Mouse (Mus musculus): ENCODE data around the gene Gstt2. TPM values are rescaled to one million over a fixed set of nuclear protein-coding genes. Genes with fewer than 3 reads are reported as not detected.
A peak's percentile ranks its signal among the peaks of the same experiment; 100 is the strongest.
"Not testable (repeated sequence)": the region's sequence is repeated elsewhere in the genome, so short reads cannot be mapped to it uniquely, and the experiment has no call there.

The Gstt2 gene
- polyA plus RNA-seq, 1 experiment: 26.3 TPM

GRCm38 (mm10) chr10:75872025-75872914 is 35.0 kb upstream of the Gstt2 start:
- Histone ChIP-seq H3K36me3 (ENCODE audit: control insufficient read depth, insufficient read depth, low read length, poor library complexity, severe bottlenecking) (no peaks in the 10 kb centered on the region), H3K27ac (ENCODE audit: insufficient read depth, low read length) (peak overlapping the region; percentile 94), H3K9me3 (replicated peaks; ENCODE audit: control insufficient read depth, insufficient read depth, low read length, poor library complexity, severe bottlenecking) (no peaks in the 10 kb centered on the region), H3K4me1 (ENCODE audit: control insufficient read depth, insufficient read depth, low read length) (peaks cover 3% of the 10 kb centered on the region), H3K9ac (ENCODE audit: low read depth, poor library complexity, severe bottlenecking) (peak overlapping the region; percentile 75), H3K27me3 (ENCODE audit: control insufficient read depth, insufficient read depth, low read length, poor library complexity, severe bottlenecking) (no peaks in the 10 kb centered on the region), H3K4me3 (ENCODE audit: low read depth, low read length) (peak overlapping the region; percentile 95)
- TF ChIP-seq POLR2A (IDR thresholded peaks at IDR 0.05; ENCODE audit: insufficient read depth, low read length) (peak; percentile 19), EP300 (IDR thresholded peaks at IDR 0.05; ENCODE audit: insufficient read depth, low read depth, low read length) (no peak), CTCF (IDR thresholded peaks at IDR 0.05; ENCODE audit: low read depth, low read length) (no peak)

- Histone ChIP-seq H3K9me3 (replicated peaks; ENCODE audit: control insufficient read depth, insufficient read depth, low read length, poor library complexity, severe bottlenecking) (peaks cover 4% of the 10 kb centered on the region), H3K36me3 (ENCODE audit: control insufficient read depth, insufficient read depth, low read length, poor library complexity, severe bottlenecking) (peaks cover 26% of the 10 kb centered on the region), H3K27ac (ENCODE audit: insufficient read depth, low read length) (peak overlapping the region; percentile 43; the same call in 1 of the 2 replicates), H3K4me1 (ENCODE audit: control insufficient read depth, insufficient read depth, low read length) (peaks cover 9% of the 10 kb centered on the region), H3K27me3 (ENCODE audit: control insufficient read depth, insufficient read depth, low read length, poor library complexity, severe bottlenecking) (no peaks in the 10 kb centered on the region), H3K9ac (ENCODE audit: low read depth, poor library complexity, severe bottlenecking) (no peak overlapping the region), H3K4me3 (ENCODE audit: low read depth, low read length) (no peak overlapping the region)
- TF ChIP-seq EP300 (IDR thresholded peaks at IDR 0.05; ENCODE audit: insufficient read depth, low read depth, low read length): no peak
- TF ChIP-seq CTCF (IDR thresholded peaks at IDR 0.05; ENCODE audit: low read depth, low read length): no peak
- TF ChIP-seq POLR2A (IDR thresholded peaks at IDR 0.05; ENCODE audit: insufficient read depth, low read length): no peak
Observed at GRCm38 (mm10) chr10:75861587-75861986, 24.4 kb upstream of the Gstt2 start.

- H3K9ac ChIP-seq (ENCODE audit: low read depth, poor library complexity, severe bottlenecking): peak overlapping the region; percentile 97
- peaks cover 26% of the 10 kb centered on the region for H3K36me3 ChIP-seq (ENCODE audit: control insufficient read depth, insufficient read depth, low read length, poor library complexity, severe bottlenecking)
Observed at GRCm38 (mm10) chr10:75860746-75861145, 23.5 kb upstream of the Gstt2 start.

DNA sequence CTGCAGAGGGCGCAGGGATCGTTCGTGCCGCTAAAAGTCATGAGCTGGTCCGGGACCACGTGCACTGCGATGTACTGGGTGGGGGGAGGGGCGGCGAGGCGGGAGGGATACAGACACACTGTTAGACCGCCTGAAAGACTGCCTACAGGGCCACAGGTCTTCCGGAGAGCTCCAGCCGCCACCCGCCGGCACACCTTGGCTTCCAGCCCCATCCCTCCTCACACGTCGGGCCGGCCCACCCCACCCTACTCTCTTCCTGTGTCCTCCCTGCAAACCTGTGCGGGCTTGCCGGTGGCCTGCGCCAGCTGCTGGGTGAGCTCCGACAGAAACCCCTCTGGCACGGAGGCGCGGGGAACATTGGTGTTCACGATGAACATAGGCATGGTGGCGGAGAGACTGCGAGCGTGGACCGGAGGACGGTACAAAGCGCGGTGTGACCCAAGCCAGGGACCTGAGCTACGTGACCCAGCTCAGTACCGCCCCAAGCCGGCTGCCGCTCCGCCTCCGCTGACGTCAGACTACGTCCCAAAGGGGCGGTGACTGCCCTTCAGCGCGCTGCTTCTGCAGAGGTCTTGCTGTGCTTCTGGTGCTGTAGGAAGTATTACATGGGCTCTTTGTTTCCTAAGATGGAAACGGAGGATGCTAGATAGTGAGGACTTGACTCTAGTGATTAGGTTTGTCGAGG is 22.7 kb upstream of the Gstt2 start, which contains the start of gene Mif:
Gene Mif (minus strand): TSS at position 455 of the 685 bp plus-strand sequence.
- H3K4me3 ChIP-seq (ENCODE audit: low read depth, low read length): peak within 1 kb of the TSS; percentile 96
- H3K9me3 ChIP-seq (replicated peaks; ENCODE audit: control insufficient read depth, insufficient read depth, low read length, poor library complexity, severe bottlenecking); H3K4me1 ChIP-seq (ENCODE audit: control insufficient read depth, insufficient read depth, low read length); H3K27me3 ChIP-seq (ENCODE audit: control insufficient read depth, insufficient read depth, low read length, poor library complexity, severe bottlenecking): not testable (repeated sequence)
- TF ChIP-seq EP300 (IDR thresholded peaks at IDR 0.05; ENCODE audit: insufficient read depth, low read depth, low read length) (peak; percentile 55; the same call in 1 of the 2 replicates), POLR2A (IDR thresholded peaks at IDR 0.05; ENCODE audit: insufficient read depth, low read length) (peak; percentile 94)
- H3K9ac ChIP-seq (ENCODE audit: low read depth, poor library complexity, severe bottlenecking): peak within 1 kb of the TSS; percentile 97
- peaks cover 26% of the 10 kb centered on the region for H3K36me3 ChIP-seq (ENCODE audit: control insufficient read depth, insufficient read depth, low read length, poor library complexity, severe bottlenecking)
- H3K27ac ChIP-seq (ENCODE audit: insufficient read depth, low read length): peak within 1 kb of the TSS; percentile 80

More at GRCm38 (mm10) chr10:75860746-75861145, 23.5 kb upstream of the Gstt2 start:
- peaks cover 9% of the 10 kb centered on the region for H3K4me1 ChIP-seq (ENCODE audit: control insufficient read depth, insufficient read depth, low read length)
- TF ChIP-seq CTCF (IDR thresholded peaks at IDR 0.05; ENCODE audit: low read depth, low read length): no peak
- TF ChIP-seq EP300 (IDR thresholded peaks at IDR 0.05; ENCODE audit: insufficient read depth, low read depth, low read length): no peak
- no peak for TF ChIP-seq POLR2A (IDR thresholded peaks at IDR 0.05; ENCODE audit: insufficient read depth, low read length)
- peaks cover 4% of the 10 kb centered on the region for H3K9me3 ChIP-seq (replicated peaks; ENCODE audit: control insufficient read depth, insufficient read depth, low read length, poor library complexity, severe bottlenecking)
- H3K27me3 ChIP-seq (ENCODE audit: control insufficient read depth, insufficient read depth, low read length, poor library complexity, severe bottlenecking): no peaks in the 10 kb centered on the region
- H3K4me3 ChIP-seq (ENCODE audit: low read depth, low read length): peak overlapping the region; percentile 8
- H3K27ac ChIP-seq (ENCODE audit: insufficient read depth, low read length): peak overlapping the region; percentile 19

DNA sequence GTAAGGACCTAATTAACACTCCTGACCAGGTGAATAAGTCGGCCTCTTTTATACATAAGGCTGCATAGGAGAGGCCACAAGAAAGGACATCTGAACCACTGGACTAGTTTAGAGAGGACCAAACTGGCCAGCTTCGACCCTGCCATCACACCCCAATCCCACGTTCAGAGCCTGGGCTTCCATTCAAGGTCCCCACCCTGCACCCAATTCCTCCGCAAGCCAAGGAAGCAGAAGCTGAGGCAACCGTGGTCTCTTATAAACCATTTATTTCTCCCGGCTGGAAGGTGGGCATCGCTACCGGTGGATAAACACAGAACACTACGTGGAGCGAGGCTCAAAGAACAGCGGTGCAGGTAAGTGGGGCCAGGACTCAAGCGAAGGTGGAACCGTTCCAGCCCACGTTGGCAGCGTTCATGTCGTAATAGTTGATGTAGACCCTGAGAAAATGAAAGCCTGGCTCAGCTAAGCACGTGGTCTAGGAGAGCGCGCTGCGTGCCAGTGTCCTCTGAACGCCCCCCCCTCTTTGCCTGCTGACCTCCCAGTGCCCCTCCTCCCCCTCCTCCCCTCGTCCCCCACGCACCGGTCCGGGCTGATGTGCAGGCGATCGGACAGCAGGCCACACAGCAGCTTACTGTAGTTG is 22.0 kb upstream of the Gstt2 start:
- peaks cover 26% of the 10 kb centered on the region for H3K36me3 ChIP-seq (ENCODE audit: control insufficient read depth, insufficient read depth, low read length, poor library complexity, severe bottlenecking)
- H3K9ac ChIP-seq (ENCODE audit: low read depth, poor library complexity, severe bottlenecking): peak overlapping the region; percentile 97
- peak overlapping the region; percentile 29 for H3K27ac ChIP-seq (ENCODE audit: insufficient read depth, low read length)
- peaks cover 9% of the 10 kb centered on the region for H3K4me1 ChIP-seq (ENCODE audit: control insufficient read depth, insufficient read depth, low read length)
- H3K9me3 ChIP-seq (replicated peaks; ENCODE audit: control insufficient read depth, insufficient read depth, low read length, poor library complexity, severe bottlenecking): peaks cover 4% of the 10 kb centered on the region
- TF ChIP-seq EP300 (IDR thresholded peaks at IDR 0.05; ENCODE audit: insufficient read depth, low read depth, low read length) (no peak), CTCF (IDR thresholded peaks at IDR 0.05; ENCODE audit: low read depth, low read length) (no peak), POLR2A (IDR thresholded peaks at IDR 0.05; ENCODE audit: insufficient read depth, low read length) (no peak)
- peak overlapping the region; percentile 96 for H3K4me3 ChIP-seq (ENCODE audit: low read depth, low read length)
- H3K27me3 ChIP-seq (ENCODE audit: control insufficient read depth, insufficient read depth, low read length, poor library complexity, severe bottlenecking): no peaks in the 10 kb centered on the region

Data from ES-Bruce4 (cell line).